Mouse (Mus musculus): ENCODE results near the gene Abcg1.

DNA sequence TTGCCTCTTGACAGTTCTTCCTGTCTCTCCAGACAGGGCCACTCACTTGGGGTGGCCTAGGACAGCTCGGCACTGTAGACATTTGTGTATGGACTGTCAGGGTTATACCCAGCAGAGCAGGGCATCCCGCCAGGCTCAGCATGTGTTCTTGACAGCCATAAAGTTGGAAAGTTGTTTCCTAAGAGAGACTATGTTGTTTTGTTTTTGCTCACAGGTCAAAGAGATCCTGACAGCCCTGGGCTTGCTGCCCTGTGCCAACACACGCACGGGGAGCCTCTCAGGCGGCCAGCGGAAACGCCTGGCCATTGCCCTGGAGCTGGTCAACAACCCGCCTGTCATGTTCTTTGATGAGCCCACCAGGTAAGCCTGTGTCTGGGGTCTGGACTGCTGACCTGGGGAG, 46.3 kb downstream of the Abcg1 start:
- TF ChIP-seq CTCF (IDR thresholded peaks at IDR 0.05; ENCODE audit: insufficient read depth, low read length) (no peak), POLR2A (IDR thresholded peaks at IDR 0.05; ENCODE audit: borderline replicate concordance, extremely low read depth, low read depth, low read length) (no peak)
